Mouse (Mus musculus) telencephalon, adult 2 months (tissue): ENCODE measurements at regions not wholly inside any gene's neighbourhood (a gene's known extent, or its start where the extent isn't known, plus 50 kb on each side); places are given as distances from the start of the nearest gene placed in this dataset.

ENCODE experiments used
- DNase-seq: peaks from one replicate; pipeline ENCODE4 v3.0.0-alpha.2; 2011; ENCODE audit warnings: low read depth, low spot score

- DNase-seq = peak; percentile 34
Observed at GRCm38 (mm10) chr6:36004701-36005100, 383.2 kb upstream of the Chrm2 start.

- no peak for DNase-seq
Observed at GRCm38 (mm10) chr6:36002090-36002489, 385.8 kb upstream of the Chrm2 start.

GRCm38 (mm10) chr6:35988891-35989290, 399.0 kb upstream of the Chrm2 start:
- peak; percentile 84 for DNase-seq

- no peak for DNase-seq
Observed at GRCm38 (mm10) chr6:35940071-35940470, 400.4 kb upstream of the Mtpn start.

- DNase-seq = no peak
Observed at GRCm38 (mm10) chr6:35924189-35924588, 384.5 kb upstream of the Mtpn start.

GRCm38 (mm10) chr6:35897990-35898389, 358.3 kb upstream of the Mtpn start:
- DNase-seq = no peak

GRCm38 (mm10) chr6:35895692-35896091, 356.0 kb upstream of the Mtpn start:
- no peak for DNase-seq

GRCm38 (mm10) chr6:35874671-35875070, 335.0 kb upstream of the Mtpn start:
- DNase-seq = no peak

- DNase-seq = no peak
Observed at GRCm38 (mm10) chr6:35871388-35871787, 331.7 kb upstream of the Mtpn start.

- no peak for DNase-seq
Observed at GRCm38 (mm10) chr6:35864218-35864617, 324.5 kb upstream of the Mtpn start.

GRCm38 (mm10) chr6:35853993-35854392, 314.3 kb upstream of the Mtpn start:
- no peak for DNase-seq

- no peak for DNase-seq
Observed at GRCm38 (mm10) chr6:35816657-35817056, 277.0 kb upstream of the Mtpn start.

GRCm38 (mm10) chr6:35814476-35814875, 274.8 kb upstream of the Mtpn start:
- no peak for DNase-seq

- DNase-seq = no peak
Observed at GRCm38 (mm10) chr6:35805738-35806137, 266.1 kb upstream of the Mtpn start.

- DNase-seq = no peak
Observed at GRCm38 (mm10) chr6:35804041-35804440, 264.4 kb upstream of the Mtpn start.

- no peak for DNase-seq
Observed at GRCm38 (mm10) chr6:35779706-35780105, 240.0 kb upstream of the Mtpn start.

GRCm38 (mm10) chr6:35770907-35771306, 231.2 kb upstream of the Mtpn start:
- no peak for DNase-seq

GRCm38 (mm10) chr6:35759606-35760246, 220.0 kb upstream of the Mtpn start:
- DNase-seq = no peak

GRCm38 (mm10) chr6:35746034-35746433, 206.3 kb upstream of the Mtpn start:
- DNase-seq = no peak

- peak; percentile 49 for DNase-seq
Observed at GRCm38 (mm10) chr6:35705587-35705986, 165.9 kb upstream of the Mtpn start.

GRCm38 (mm10) chr6:35667062-35667461, 127.4 kb upstream of the Mtpn start:
- no peak for DNase-seq

GRCm38 (mm10) chr6:35651401-35651800, 111.7 kb upstream of the Mtpn start:
- no peak for DNase-seq

GRCm38 (mm10) chr6:35645210-35645609, 105.5 kb upstream of the Mtpn start:
- no peak for DNase-seq

- no peak for DNase-seq
Observed at GRCm38 (mm10) chr6:35640672-35641071, 101.0 kb upstream of the Mtpn start.
